Mouse (Mus musculus) intestine, embryonic 16.5 days (tissue): ENCODE measurements around the gene Gse1. TPM values are rescaled to one million over a fixed set of nuclear protein-coding genes. Genes with fewer than 3 reads are reported as not detected.

ENCODE experiments used
- ATAC-seq: fragments of 200-750 bp; cut with Nextera tagmentation; 2 replicates; pipeline ENCODE4 v1.8.0; 2017; ENCODE audit warnings: moderate TSS enrichment, moderate library complexity
- H3K27ac ChIP-seq: fragments of 300-500 bp; sonication (generic); 2 replicates; pipeline ENCODE4 v1.5.1; 2014; ENCODE audit warnings: mild to moderate bottlenecking, low read length
- H3K27me3 ChIP-seq: fragments of 300-500 bp; sonication (generic); replicated peaks from 2 replicates; pipeline ENCODE4 v1.6.1; 2014; ENCODE audit warnings: low read length, control low read depth, mixed read lengths; ENCODE audit not compliant: control insufficient read depth, insufficient read depth
- H3K36me3 ChIP-seq: fragments of 300-500 bp; sonication (generic); 2 replicates; pipeline ENCODE4 v1.6.1; 2014; ENCODE audit warnings: low read length, control low read depth; ENCODE audit not compliant: control insufficient read depth, insufficient read depth
- H3K4me1 ChIP-seq: fragments of 300-500 bp; sonication (generic); 2 replicates; pipeline ENCODE4 v1.6.1; 2014; ENCODE audit warnings: low read length, control low read depth, mixed read lengths; ENCODE audit not compliant: control insufficient read depth, insufficient read depth
- H3K4me2 ChIP-seq: fragments of 300-500 bp; sonication (generic); 2 replicates; pipeline ENCODE4 v1.6.1; 2014; ENCODE audit warnings: low read depth, low read length, control low read depth
- H3K4me3 ChIP-seq: fragments of 300-500 bp; sonication (generic); 2 replicates; pipeline ENCODE4 v1.5.1; 2014; ENCODE audit warnings: mild to moderate bottlenecking, low read length
- H3K9ac ChIP-seq: fragments of 300-500 bp; sonication (generic); 2 replicates; pipeline ENCODE4 v1.6.1; 2014; ENCODE audit warnings: low read depth, low read length
- H3K9me3 ChIP-seq: fragments of 300-500 bp; sonication (generic); 2 replicates; pipeline ENCODE4 v1.6.1; 2016; ENCODE audit warnings: low read length, control low read depth; ENCODE audit not compliant: control insufficient read depth
- WGBS: fragments of 180-500 bp; shearing (Covaris S2); extraction: QIAGEN DNeasy Blood & Tissue Kit; methylation state at CpG from one replicate; pipeline ENCODE4 v1.1.7; 2014; 5-methylcytosine and 5-hydroxymethylcytosine counted together
- polyA plus RNA-seq: library from polyadenylated mRNA; unstranded; fragments of >200 nt; fragmentation: Nextera tagmentation; extraction: Ambion mirVana; gene quantifications from 2 replicates; pipeline ENCODE4 v1.2.1, GENCODE M21; 2015

The Gse1 gene
- polyA plus RNA-seq, 1 experiment from 2014 or later = 7.3 TPM

DNA sequence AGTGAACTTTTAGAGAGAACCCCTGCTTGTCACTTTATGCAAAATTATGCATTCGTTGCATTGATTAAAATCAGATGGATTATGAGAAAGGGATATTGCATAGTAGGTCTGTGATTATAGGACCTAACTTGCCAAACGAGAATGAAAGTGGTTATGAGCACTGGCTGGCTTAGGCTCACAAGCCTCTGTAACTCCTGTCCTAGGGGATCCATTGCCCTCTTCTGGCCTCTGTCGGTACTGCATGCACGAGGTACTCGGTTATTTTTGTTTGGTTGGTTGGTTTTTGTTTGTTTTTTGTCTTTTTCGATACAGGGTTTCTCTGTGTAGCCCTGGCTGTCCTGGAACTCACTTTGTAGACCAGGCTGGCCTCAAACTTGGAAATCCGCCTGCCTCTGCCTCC is 379.6 kb downstream of the Gse1 start:
- ATAC-seq = no peak

DNA sequence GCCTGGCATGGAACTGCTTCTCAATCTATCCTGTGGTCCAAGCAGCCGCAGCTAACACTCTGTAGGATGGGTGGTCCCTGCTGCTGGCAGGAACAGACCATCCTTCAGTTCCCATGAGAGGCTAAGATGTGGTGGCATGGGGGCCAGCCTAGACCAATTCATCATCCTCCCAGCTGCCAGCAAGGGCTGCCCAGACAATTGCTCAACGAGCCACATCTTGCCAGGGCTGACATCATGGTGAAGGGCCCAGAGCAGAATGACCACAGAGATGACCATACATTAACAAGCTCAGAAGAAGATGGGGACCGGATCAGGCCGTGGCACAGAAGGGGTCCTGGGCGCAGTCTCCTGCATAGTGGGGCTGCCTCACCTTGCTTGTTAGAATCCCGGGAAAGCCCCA is 382.6 kb downstream of the Gse1 start:
- no peaks in the 10 kb centered on the region for H3K36me3 ChIP-seq
- H3K27me3 ChIP-seq = no peaks in the 10 kb centered on the region
- no peaks in the 10 kb centered on the region for H3K4me1 ChIP-seq
- WGBS = 83% methylated on average over 6 of the region's 6 CpGs
- ATAC-seq = no peak
- no peaks in the 10 kb centered on the region; the same call in 1 of the 2 replicates for H3K9me3 ChIP-seq
- no peak overlapping the region for H3K4me3 ChIP-seq
- no peak overlapping the region for H3K9ac ChIP-seq
- H3K4me2 ChIP-seq = no peak overlapping the region
- H3K27ac ChIP-seq = no peak overlapping the region

More for the DNA sequence above, 379.6 kb downstream of the Gse1 start:
- H3K4me2 ChIP-seq = no peak overlapping the region
- no peak overlapping the region for H3K9ac ChIP-seq
- H3K9me3 ChIP-seq = no peaks in the 10 kb centered on the region; the same call in 1 of the 2 replicates
- H3K4me3 ChIP-seq = no peak overlapping the region
- no peak overlapping the region for H3K27ac ChIP-seq
- WGBS = 16% methylated on average over 7 of the region's 7 CpGs
- no peaks in the 10 kb centered on the region for H3K27me3 ChIP-seq
- H3K36me3 ChIP-seq = no peaks in the 10 kb centered on the region
- no peaks in the 10 kb centered on the region for H3K4me1 ChIP-seq

DNA sequence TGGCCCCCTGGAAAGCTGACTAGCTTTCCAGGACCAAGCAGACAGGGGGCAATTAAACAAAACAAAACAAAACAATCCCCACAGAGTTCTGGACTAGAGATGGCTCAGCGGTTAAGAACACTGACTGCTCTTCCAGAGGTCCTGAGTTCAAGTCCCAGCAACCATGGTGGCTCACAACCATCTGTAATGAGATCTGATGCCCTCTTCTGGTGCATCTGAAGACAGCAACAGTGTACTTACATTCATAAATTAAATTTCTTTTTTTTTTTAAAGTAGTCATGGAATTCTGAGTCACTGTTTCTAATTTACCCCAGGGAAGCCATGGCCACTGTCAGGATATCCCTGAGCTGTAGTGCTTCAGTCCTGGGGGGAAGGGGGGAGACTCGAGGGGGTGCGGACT is 386.2 kb downstream of the Gse1 start:
- H3K9ac ChIP-seq = no peak overlapping the region
- H3K27ac ChIP-seq = no peak overlapping the region
- H3K9me3 ChIP-seq = no peaks in the 10 kb centered on the region; the same call in 1 of the 2 replicates
- no peak overlapping the region for H3K4me3 ChIP-seq
- H3K4me2 ChIP-seq = no peak overlapping the region
- no peaks in the 10 kb centered on the region for H3K36me3 ChIP-seq
- WGBS = 90% methylated on average over 3 of the region's 3 CpGs
- no peaks in the 10 kb centered on the region for H3K27me3 ChIP-seq
- no peaks in the 10 kb centered on the region for H3K4me1 ChIP-seq
- ATAC-seq = no peak

DNA sequence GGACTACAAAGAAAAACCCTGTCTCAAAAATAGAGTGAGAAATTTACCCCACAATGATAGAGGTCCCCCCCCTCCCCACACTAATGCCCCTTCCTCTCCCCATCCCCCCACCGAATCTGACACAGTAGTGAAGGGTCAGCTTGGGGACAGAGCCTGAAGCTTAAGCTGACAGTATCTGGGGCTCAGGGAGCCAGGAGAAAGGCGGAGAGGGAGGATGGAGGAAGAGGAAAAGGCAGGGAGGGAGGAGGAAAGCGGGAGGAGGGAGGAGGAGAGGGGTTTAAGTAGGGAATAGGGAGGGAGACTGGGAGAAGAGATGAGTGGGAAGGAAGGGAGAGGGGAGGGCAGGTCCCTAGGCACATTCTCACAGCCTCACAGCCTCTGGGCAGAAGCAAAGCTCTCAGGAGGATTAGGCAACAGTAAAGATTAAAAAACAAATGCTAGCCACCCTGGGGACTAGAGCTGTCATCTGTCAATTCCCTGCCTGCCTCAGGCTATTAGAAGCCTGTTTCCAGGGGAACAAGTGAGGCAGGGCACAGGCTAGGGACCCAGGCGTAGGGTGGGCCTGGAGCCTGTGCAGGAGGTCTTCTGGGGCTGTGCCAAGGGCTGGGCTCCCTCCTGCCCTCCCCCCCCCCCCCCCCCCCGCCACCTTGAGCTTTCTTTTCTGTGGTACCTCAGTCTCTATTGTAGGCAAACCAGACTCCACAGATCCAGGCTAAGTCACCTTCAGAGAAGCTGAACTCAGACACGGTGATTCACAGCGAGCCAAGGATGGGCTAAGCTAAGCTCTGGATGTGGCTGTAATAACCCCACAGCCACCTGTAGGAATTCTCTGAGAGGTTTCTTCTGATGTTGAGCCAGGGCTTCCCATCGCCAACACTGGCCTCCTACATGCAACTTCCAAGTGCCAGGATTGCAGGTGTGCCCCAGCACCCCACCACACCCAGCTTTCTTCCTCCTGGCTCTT is 388.7 kb downstream of the Gse1 start:
- H3K9me3 ChIP-seq = no peaks in the 10 kb centered on the region
- H3K4me3 ChIP-seq = no peak overlapping the region
- WGBS = 49% methylated on average over 7 of the region's 8 CpGs
- no peaks in the 10 kb centered on the region for H3K4me1 ChIP-seq
- ATAC-seq = no peak
- H3K27ac ChIP-seq = no peak overlapping the region
- no peak overlapping the region for H3K9ac ChIP-seq
- no peak overlapping the region for H3K4me2 ChIP-seq
- no peaks in the 10 kb centered on the region for H3K36me3 ChIP-seq
- H3K27me3 ChIP-seq = no peaks in the 10 kb centered on the region

DNA sequence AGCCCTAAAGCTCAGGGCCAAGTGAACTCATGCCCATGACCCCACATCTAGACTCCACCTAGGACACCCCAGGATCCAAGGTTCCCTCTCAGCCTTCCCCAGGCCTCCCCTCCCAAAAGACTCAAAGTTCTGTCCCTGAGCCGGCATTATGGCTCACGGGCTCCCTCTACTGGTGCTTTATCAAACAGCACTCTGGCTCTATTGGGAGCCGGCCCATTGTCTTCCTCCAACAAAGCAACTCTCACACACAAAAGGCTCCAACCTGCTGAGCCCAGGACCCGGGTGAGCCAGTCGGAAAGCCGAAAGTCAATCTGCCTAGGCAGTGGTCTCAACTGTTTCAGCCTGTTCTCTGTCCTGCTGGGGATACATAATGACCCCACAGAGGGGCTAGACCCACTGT is 389.9 kb downstream of the Gse1 start:
- ATAC-seq = peak; percentile 23; the same call in 1 of the 2 replicates
- Histone ChIP-seq H3K27ac (no peak overlapping the region), H3K9me3 (no peaks in the 10 kb centered on the region), H3K9ac (no peak overlapping the region), H3K36me3 (no peaks in the 10 kb centered on the region), H3K4me3 (no peak overlapping the region), H3K4me1 (no peaks in the 10 kb centered on the region), H3K4me2 (no peak overlapping the region), H3K27me3 (no peaks in the 10 kb centered on the region)
- WGBS = 0% methylated on average over 6 of the region's 6 CpGs

DNA sequence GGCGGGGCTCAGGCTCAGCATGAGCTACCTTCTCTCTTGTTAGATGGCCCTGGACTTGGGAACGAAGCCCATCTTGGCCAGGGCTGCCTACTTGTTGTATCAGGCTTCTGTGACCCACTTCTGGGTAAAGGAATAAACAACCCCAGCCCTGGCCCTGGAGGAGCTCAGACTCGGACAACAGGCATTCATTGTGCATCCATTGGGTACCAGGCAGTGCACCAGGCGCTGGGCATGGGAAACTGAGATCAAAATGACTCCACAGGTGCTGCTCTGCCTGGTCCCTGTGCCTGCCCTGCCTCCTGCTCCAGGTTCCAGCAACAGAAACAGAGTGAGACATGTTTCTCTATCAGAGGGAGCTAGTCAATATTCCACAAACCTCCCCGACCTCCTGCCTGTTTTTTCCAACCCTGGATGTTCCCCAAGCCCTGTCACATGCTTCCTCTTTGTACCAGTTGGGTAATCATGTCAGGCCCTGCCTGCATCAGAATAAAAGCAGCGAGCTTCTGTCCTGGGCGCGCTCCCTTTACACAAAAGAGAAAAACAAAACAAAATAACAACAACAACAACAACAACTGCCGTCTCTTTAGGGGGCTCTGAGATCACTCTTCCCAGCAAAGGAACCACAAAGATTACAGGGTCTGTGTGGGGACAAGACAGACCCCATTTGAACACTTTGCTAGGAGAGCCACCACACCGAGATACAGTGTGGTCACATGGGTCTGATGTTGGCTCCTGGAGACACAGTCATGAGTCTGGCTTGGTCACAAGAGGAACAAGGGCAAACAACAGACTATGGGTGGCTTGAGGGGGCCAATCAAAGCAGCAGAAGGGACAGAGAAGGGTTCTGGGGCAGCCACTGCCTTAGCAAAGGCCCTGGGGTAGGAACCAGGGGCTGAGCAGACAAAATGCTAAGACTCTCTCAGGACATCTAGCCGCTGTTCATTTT is 391.3 kb downstream of the Gse1 start:
- whole genome bisulfite sequencing = 74% methylated on average over 11 of the region's 11 CpGs
- Histone ChIP-seq H3K4me1 (no peaks in the 10 kb centered on the region), H3K4me2 (no peak overlapping the region), H3K27ac (no peak overlapping the region), H3K4me3 (no peak overlapping the region), H3K9me3 (no peaks in the 10 kb centered on the region), H3K36me3 (no peaks in the 10 kb centered on the region), H3K9ac (no peak overlapping the region), H3K27me3 (no peaks in the 10 kb centered on the region)
- no peak for ATAC-seq

DNA sequence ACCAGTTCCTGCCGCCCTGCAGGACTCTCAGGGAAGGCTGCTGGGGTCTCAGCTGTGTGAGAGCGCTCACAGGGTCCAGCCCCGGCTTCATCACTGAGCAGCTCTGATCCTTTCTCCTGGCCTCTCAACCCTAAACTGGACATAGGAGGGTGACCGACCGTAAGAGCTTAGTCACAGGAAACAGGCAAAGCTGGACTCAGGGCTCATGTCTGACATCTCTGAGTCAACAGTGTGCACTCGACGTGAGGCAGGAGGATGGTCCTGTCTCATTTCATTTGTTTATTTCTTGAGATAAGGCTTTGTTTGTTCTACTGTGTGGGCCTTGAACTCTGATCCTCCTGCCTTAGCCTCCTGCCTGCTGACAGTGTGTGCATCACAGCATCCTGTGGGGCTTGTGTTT is 392.2 kb downstream of the Gse1 start:
- no peak overlapping the region for H3K27ac ChIP-seq
- no peak overlapping the region for H3K4me2 ChIP-seq
- H3K9ac ChIP-seq = no peak overlapping the region
- H3K4me1 ChIP-seq = no peaks in the 10 kb centered on the region
- WGBS = 35% methylated on average over 7 of the region's 7 CpGs
- no peaks in the 10 kb centered on the region for H3K36me3 ChIP-seq
- H3K27me3 ChIP-seq = no peaks in the 10 kb centered on the region
- H3K4me3 ChIP-seq = no peak overlapping the region
- no peaks in the 10 kb centered on the region for H3K9me3 ChIP-seq
- no peak for ATAC-seq

DNA sequence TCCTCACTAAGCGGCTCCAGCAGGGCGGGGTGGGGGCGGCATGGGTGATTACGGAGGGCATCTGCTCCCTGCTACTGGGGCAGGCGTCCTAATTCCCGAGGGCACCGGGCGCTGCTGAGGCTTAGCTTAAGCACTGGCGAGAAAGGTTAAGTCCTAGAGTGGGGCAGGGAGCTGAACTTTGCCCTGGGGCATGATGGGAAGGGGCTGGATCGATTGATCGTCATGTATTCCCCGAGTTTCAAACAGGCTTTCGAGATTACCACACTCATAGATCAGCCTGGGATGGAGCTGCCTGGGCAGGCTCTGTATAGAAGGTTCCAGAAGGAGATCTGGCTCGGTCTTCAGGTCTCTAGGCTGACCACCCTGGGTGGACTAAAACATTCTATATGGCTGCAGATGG is 393.9 kb downstream of the Gse1 start:
- no peak overlapping the region for H3K9ac ChIP-seq

DNA sequence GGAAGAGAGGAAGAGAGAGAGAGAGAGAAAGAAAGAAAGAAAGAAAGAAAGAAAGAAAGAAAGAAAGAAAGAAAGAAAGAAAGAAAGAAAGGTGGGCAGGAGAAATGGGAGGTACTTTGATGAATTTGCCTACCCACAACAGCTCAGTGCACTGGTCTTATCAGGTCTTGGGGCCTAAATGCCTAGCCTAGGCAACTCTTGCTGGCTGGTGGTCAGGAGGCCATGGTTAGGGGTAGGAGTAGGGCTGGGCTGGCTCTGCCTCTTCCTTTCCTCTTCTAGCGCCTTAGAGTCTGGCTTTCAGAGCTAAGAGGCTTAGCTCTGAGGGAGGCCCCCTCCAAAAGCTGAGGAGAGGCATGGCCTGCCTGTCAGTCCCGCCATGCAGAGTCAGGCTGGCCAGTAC is 395.4 kb downstream of the Gse1 start:
- Histone ChIP-seq H3K9ac (no peak overlapping the region), H3K27me3 (no peaks in the 10 kb centered on the region), H3K4me1 (no peaks in the 10 kb centered on the region), H3K27ac (no peak overlapping the region), H3K4me3 (no peak overlapping the region), H3K9me3 (no peaks in the 10 kb centered on the region), H3K4me2 (no peak overlapping the region), H3K36me3 (no peaks in the 10 kb centered on the region)
- 42% methylated on average over 2 of the region's 2 CpGs for WGBS
- ATAC-seq = no peak

More for the DNA sequence above, 393.9 kb downstream of the Gse1 start:
- Histone ChIP-seq H3K4me2 (no peak overlapping the region), H3K4me3 (no peak overlapping the region), H3K36me3 (no peaks in the 10 kb centered on the region), H3K9me3 (no peaks in the 10 kb centered on the region), H3K27ac (no peak overlapping the region), H3K27me3 (no peaks in the 10 kb centered on the region), H3K4me1 (no peaks in the 10 kb centered on the region)
- ATAC-seq = no peak
- WGBS = 66% methylated on average over 14 of the region's 14 CpGs
